Mouse (Mus musculus) CH12.LX (cell line): ENCODE results near the gene Acot7. TPM values are rescaled to one million over a fixed set of nuclear protein-coding genes. Genes with fewer than 3 reads are reported as not detected.

Experiments used
- DNase-seq: peaks from one replicate; pipeline ENCODE4 v3.0.0-alpha.2; 2013; ENCODE audit errors: extremely low read depth
- H3K27ac ChIP-seq: 2 replicates; pipeline ENCODE4 v1.5.1; 2012; ENCODE audit warnings: low read depth, mild to moderate bottlenecking, control low read depth, moderate library complexity; ENCODE audit not compliant: insufficient read depth
- H3K27me3 ChIP-seq: replicated peaks from 2 replicates; pipeline ENCODE3; 2012; ENCODE audit warnings: inconsistent platforms
- H3K36me3 ChIP-seq, 2 experiments: replicated peaks in 1 of 2; 2 replicates each; pipeline versions ENCODE3 to v1.6.1; 2012; ENCODE audit warnings: inconsistent platforms in 1 of 2, low read length in 1 of 2, mild to moderate bottlenecking in 1 of 2, mixed read lengths in 1 of 2, moderate library complexity in 1 of 2; ENCODE audit not compliant: control insufficient read depth in 1 of 2, insufficient read depth in 1 of 2
- H3K4me1 ChIP-seq, 2 experiments: 2 replicates each; pipeline ENCODE4 v1.6.1; 2012; ENCODE audit warnings: inconsistent platforms in 1 of 2, moderate library complexity in 1 of 2; ENCODE audit not compliant: insufficient read depth in 2 of 2, control insufficient read depth in 1 of 2
- H3K4me2 ChIP-seq: 2 replicates; pipeline ENCODE4 v1.6.1; 2012; ENCODE audit warnings: low read depth, mild to moderate bottlenecking, control low read depth; ENCODE audit not compliant: poor library complexity, insufficient read depth, severe bottlenecking
- H3K4me3 ChIP-seq, 3 experiments: fragments of 150-350 bp in 1 of 3; sonication (generic) in 1 of 3; replicated peaks in 1 of 3; 2 replicates each; pipeline versions ENCODE3 to v1.5.1; 2011 to 2012; ENCODE audit warnings: low read depth in 2 of 3, low read length in 2 of 3, mild to moderate bottlenecking in 2 of 3, moderate library complexity in 2 of 3, control low read depth in 1 of 3, improper control_type of control experiment in 1 of 3, inconsistent platforms in 1 of 3, mixed read lengths in 1 of 3; ENCODE audit not compliant: poor library complexity in 1 of 3
- H3K79me2 ChIP-seq: replicated peaks from 2 replicates; pipeline ENCODE4 v1.6.1; 2012; ENCODE audit warnings: mild to moderate bottlenecking, moderate library complexity; ENCODE audit not compliant: control insufficient read depth, poor library complexity, insufficient read depth, severe bottlenecking; ENCODE audit errors: extremely low read depth
- H3K9ac ChIP-seq: 2 replicates; pipeline ENCODE4 v1.6.1; 2012; ENCODE audit warnings: low read depth, mild to moderate bottlenecking, control low read depth, moderate library complexity; ENCODE audit not compliant: insufficient read depth
- H3K9me3 ChIP-seq: replicated peaks from 2 replicates; pipeline ENCODE3; 2012; ENCODE audit warnings: low read length, inconsistent platforms, mixed read lengths
- CTCF ChIP-seq, 2 experiments: IDR thresholded peaks in 1 of 2; conservative IDR thresholded peaks in 1 of 2; 2 replicates each; pipeline ENCODE4 v1.5.1; 2011 to 2012; ENCODE audit warnings: low read depth in 2 of 2, low read length in 2 of 2, improper control_type of control experiment in 1 of 2, inconsistent platforms in 1 of 2, mild to moderate bottlenecking in 1 of 2, moderate library complexity in 1 of 2
- E2F4 ChIP-seq: IDR thresholded peaks from 2 replicates; pipeline ENCODE4 v1.6.1; 2011; ENCODE audit warnings: low read depth, low read length, improper control_type of control experiment; ENCODE audit not compliant: insufficient replicate concordance
- ELF1 ChIP-seq: IDR thresholded peaks from 2 replicates; pipeline ENCODE4 v1.6.1; 2014; ENCODE audit warnings: low read depth, mild to moderate bottlenecking, inconsistent platforms, low read length, improper control_type of control experiment
- EP300 ChIP-seq: IDR thresholded peaks from 2 replicates; pipeline ENCODE4 v1.6.1; 2011; ENCODE audit warnings: low read length, improper control_type of control experiment
- ETS1 ChIP-seq: conservative IDR thresholded peaks from 2 replicates; pipeline ENCODE4 v1.6.1; 2012; ENCODE audit warnings: low read depth, mild to moderate bottlenecking, inconsistent platforms, low read length, improper control_type of control experiment, moderate library complexity
- HCFC1 ChIP-seq: IDR thresholded peaks from 2 replicates; pipeline ENCODE4 v1.6.1; 2012; ENCODE audit warnings: low read depth, mild to moderate bottlenecking, inconsistent platforms, low read length, improper control_type of control experiment
- JUN ChIP-seq: IDR thresholded peaks from 2 replicates; pipeline ENCODE4 v1.6.1; 2011; ENCODE audit warnings: low read depth, mild to moderate bottlenecking, low read length, improper control_type of control experiment, moderate library complexity; ENCODE audit not compliant: insufficient read depth
- KAT2A ChIP-seq: IDR thresholded peaks from 2 replicates; pipeline ENCODE4 v1.6.1; 2012; ENCODE audit warnings: low read length, improper control_type of control experiment, inconsistent platforms; ENCODE audit not compliant: insufficient replicate concordance
- MAFK ChIP-seq: IDR thresholded peaks from 2 replicates; pipeline ENCODE4 v1.6.1; 2011; ENCODE audit warnings: low read length, improper control_type of control experiment; ENCODE audit not compliant: insufficient replicate concordance
- MAX ChIP-seq: IDR thresholded peaks from 2 replicates; pipeline ENCODE4 v1.6.1; 2011; ENCODE audit warnings: low read length, improper control_type of control experiment
- MAZ ChIP-seq: IDR thresholded peaks from 2 replicates; pipeline ENCODE4 v1.6.1; 2012; ENCODE audit warnings: low read depth, mild to moderate bottlenecking, inconsistent platforms, low read length, improper control_type of control experiment, moderate library complexity
- NELFE ChIP-seq: IDR thresholded peaks from 2 replicates; pipeline ENCODE4 v1.6.1; 2011; ENCODE audit warnings: low read depth, low read length, improper control_type of control experiment
- NRF1 ChIP-seq: IDR thresholded peaks from 2 replicates; pipeline ENCODE4 v1.6.1; 2014; ENCODE audit warnings: low read depth, mild to moderate bottlenecking, inconsistent platforms, low read length, improper control_type of control experiment, moderate library complexity
- PAX5 ChIP-seq: IDR thresholded peaks from 2 replicates; pipeline ENCODE4 v1.6.1; 2012; ENCODE audit warnings: low read length, inconsistent platforms, mixed read lengths
- POLR2A ChIP-seq: IDR thresholded peaks from 2 replicates; pipeline ENCODE4 v1.6.1; 2011; ENCODE audit warnings: low read depth, mild to moderate bottlenecking, improper control_type of control experiment, low read length
- POLR2AphosphoS2 ChIP-seq: IDR thresholded peaks from 2 replicates; pipeline ENCODE4 v1.6.1; 2011; ENCODE audit warnings: low read depth, low read length, improper control_type of control experiment
- RAD21 ChIP-seq: IDR thresholded peaks from 2 replicates; pipeline ENCODE4 v1.6.1; 2011; ENCODE audit warnings: low read depth, mild to moderate bottlenecking, low read length, improper control_type of control experiment, moderate library complexity
- RCOR1 ChIP-seq: conservative IDR thresholded peaks from 2 replicates; pipeline ENCODE4 v1.6.1; 2012; ENCODE audit warnings: low read depth, mild to moderate bottlenecking, inconsistent platforms, low read length, improper control_type of control experiment
- SIN3A ChIP-seq: IDR thresholded peaks from 2 replicates; pipeline ENCODE4 v1.6.1; 2012; ENCODE audit warnings: low read length, improper control_type of control experiment, inconsistent platforms
- SMC3 ChIP-seq: IDR thresholded peaks from 2 replicates; pipeline ENCODE4 v1.6.1; 2011; ENCODE audit warnings: low read depth, low read length, improper control_type of control experiment
- TCF12 ChIP-seq: IDR thresholded peaks from 2 replicates; pipeline ENCODE4 v1.6.1; 2014; ENCODE audit warnings: low read depth, mild to moderate bottlenecking, inconsistent platforms, low read length, improper control_type of control experiment
- USF1 ChIP-seq: IDR thresholded peaks from 2 replicates; pipeline ENCODE4 v1.6.1; 2014; ENCODE audit warnings: low read depth, mild to moderate bottlenecking, inconsistent platforms, low read length, improper control_type of control experiment
- ZC3H11A ChIP-seq: IDR thresholded peaks from 2 replicates; pipeline ENCODE4 v1.6.1; 2012; ENCODE audit warnings: low read depth, mild to moderate bottlenecking, inconsistent platforms, low read length, improper control_type of control experiment
- ZKSCAN1 ChIP-seq: IDR thresholded peaks from 2 replicates; pipeline ENCODE4 v1.6.1; 2012; ENCODE audit warnings: low read depth, inconsistent platforms, low read length, improper control_type of control experiment, borderline replicate concordance
- ZNF384 ChIP-seq: IDR thresholded peaks from 2 replicates; pipeline ENCODE4 v1.6.1; 2012; ENCODE audit warnings: low read depth, low read length, improper control_type of control experiment, inconsistent platforms
- dilution Hi-C: fragments of 300-500 bp; cut with MboI; formaldehyde crosslinking; loops from 2 replicates; pipeline ENCODE4 v1.14.3; 2020; ENCODE audit warnings: low sequenced_read_pairs; ENCODE audit not compliant: extremely low pct_unique_long_range_greater_than_20kb, extremely low pct_ligation_motif_present
- in situ Hi-C: fragments of 300-500 bp; cut with MboI; formaldehyde crosslinking; loops from 3 replicates; pipeline ENCODE4 v1.14.3; 2019; ENCODE audit warnings: low sequenced_read_pairs, low pct_ligation_motif_present, low pct_unique_long_range_greater_than_20kb, mixed read lengths
- polyA plus RNA-seq: library from polyadenylated mRNA; unstranded; fragments of >175 nt; gene quantifications from 2 replicates; pipeline ENCODE4 v1.2.1, GENCODE M21; 2012; ENCODE audit warnings: low read depth; ENCODE audit not compliant: insufficient read length
- total RNA-seq, 2 experiments: library from RNA; depleted of rRNA; stranded (reverse); fragments of 300-350 nt in 1 of 2; fragments of >200 nt in 1 of 2; gene quantifications; 2 replicates each; pipeline ENCODE4 v1.2.3; 2012 to 2014

Acot7 gene
- total and polyA plus RNA-seq, 3 experiments, result 29.0 to 71.1 (median 61.6) TPM

DNA sequence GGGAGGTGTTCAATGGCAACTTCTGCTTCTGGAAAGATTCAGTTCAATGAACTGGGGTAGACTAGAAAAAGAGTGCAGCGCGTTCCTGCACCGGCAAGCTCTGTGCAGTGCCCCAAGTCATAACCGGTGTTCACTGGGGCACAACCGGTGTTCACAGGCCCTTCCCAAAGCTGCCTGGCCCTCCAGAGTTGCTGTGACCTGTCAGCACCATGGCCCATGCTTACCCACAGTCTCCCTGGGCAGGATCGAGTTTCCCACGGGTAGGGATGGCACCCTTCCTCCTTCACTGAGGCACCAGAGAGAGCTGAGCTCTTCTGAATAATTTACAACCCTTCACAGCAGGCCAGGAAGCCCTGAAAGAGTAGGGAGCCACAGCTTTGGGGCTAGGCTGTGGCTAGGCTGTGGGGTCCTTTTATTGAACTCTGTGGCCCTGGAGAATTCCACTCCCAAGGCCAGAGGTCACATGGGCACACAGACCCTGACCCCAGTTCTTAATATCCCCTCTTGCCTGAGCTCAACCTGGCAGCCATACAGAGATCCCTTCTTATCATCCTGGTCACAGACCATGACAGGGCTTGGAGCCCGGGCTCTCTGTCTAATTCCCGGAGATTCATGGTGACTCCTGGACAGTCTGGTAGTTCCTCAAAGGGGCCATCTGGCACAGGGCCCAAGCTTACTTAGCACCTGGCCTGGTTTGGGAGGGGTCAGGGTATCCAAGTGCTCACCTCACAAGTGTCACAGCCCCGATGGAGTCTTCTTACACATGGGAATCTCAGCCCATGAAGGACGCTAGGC is 31.7 kb upstream of the Acot7 start:
- TF ChIP-seq MAX (no peak), RCOR1 (no peak), CTCF (conservative IDR thresholded peaks at IDR 0.05 in 1 of 2, IDR thresholded peaks at IDR 0.05 in 1 of 2; ENCODE audit: low read depth in 2 of 2, low read length in 2 of 2) (no peak), POLR2A (no peak), HCFC1 (no peak), RAD21 (no peak), EP300 (no peak), SIN3A (no peak), ETS1 (no peak), MAZ (no peak), ELF1 (no peak), NRF1 (no peak), PAX5 (no peak), KAT2A (no peak)
- peaks cover 4% of the 10 kb centered on the region for H3K9me3 ChIP-seq
- dilution Hi-C loops (no loop called here), in situ Hi-C loops (no loop called here)
- peaks cover 89% of the 10 kb centered on the region for H3K27me3 ChIP-seq
- H3K79me2 ChIP-seq, result no peaks in the 10 kb centered on the region
- no peak for DNase-seq
- H3K36me3 ChIP-seq, result no peaks in the 10 kb centered on the region
- H3K4me1 ChIP-seq, result no peaks in the 10 kb centered on the region
- H3K4me3 ChIP-seq, result no peak overlapping the region
- no peak overlapping the region for H3K4me2 ChIP-seq
- no peak overlapping the region for H3K9ac ChIP-seq
- H3K27ac ChIP-seq, result no peak overlapping the region

DNA sequence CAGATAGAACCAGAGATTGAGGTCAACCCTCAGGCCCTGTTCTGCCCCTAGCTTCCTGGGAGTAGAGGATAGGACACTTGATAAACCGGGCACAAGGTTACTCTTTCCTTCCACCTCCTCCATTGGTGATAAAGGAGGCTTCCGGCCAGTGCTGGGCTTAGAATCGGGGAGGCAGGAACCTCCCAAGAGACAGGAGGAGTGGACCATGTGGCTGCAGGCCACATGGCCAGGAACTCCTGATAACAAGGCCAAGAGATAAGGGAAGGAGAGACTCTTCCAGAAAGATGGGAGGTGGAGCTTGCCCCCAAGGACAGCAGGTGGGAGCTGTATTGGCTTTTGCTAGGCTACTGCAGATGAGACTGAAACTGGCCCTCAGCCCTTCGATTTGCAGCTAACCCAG is 27.4 kb upstream of the Acot7 start:
- H3K9ac ChIP-seq, result no peak overlapping the region
- no peaks in the 10 kb centered on the region for H3K36me3 ChIP-seq
- dilution Hi-C loops, result no loop called here
- no peaks in the 10 kb centered on the region for H3K79me2 ChIP-seq
- in situ Hi-C loops, result no loop called here
- H3K9me3 ChIP-seq, result peaks cover 6% of the 10 kb centered on the region
- H3K27ac ChIP-seq, result no peak overlapping the region
- no peak for DNase-seq
- TF ChIP-seq SMC3, result no peak
- TF ChIP-seq RCOR1, result no peak
- no peak for TF ChIP-seq MAFK
- TF ChIP-seq ZC3H11A, result no peak
- TF ChIP-seq NELFE, result no peak
- TF ChIP-seq JUN, result no peak
- TF ChIP-seq E2F4, result no peak
- no peak for TF ChIP-seq NRF1
- TF ChIP-seq ZKSCAN1, result no peak
- TF ChIP-seq USF1, result no peak
- no peak for TF ChIP-seq ZNF384
- TF ChIP-seq SIN3A, result no peak
- no peak for TF ChIP-seq TCF12
- no peak for TF ChIP-seq POLR2AphosphoS2
- H3K27me3 ChIP-seq, result peaks cover 85% of the 10 kb centered on the region
- H3K4me3 ChIP-seq, result no peak overlapping the region
- peaks cover 11 to 13% of the 10 kb centered on the region in 2 experiments for H3K4me1 ChIP-seq
- no peak overlapping the region for H3K4me2 ChIP-seq
